ENCODE assay signal across 15 mouse cellular contexts in the genomic region with DNA sequence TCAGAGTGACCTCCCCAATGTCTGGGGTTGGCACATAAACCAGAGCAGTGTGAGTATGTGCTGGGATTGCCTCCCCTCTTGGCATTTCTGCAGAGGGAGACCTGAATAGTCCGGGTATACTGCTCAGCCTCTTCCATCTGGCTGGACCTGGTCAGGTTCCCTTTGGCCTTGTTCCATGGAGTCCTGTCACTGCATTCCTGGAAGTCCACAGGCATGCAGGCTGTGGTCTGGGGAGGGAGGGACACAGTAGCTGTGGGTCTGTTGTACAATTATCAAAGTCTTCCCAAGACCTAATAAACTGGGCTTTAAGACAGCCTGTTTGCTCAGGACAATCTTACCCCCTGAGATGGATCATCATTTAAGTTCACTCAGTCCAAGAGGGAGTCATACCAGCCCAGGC. TPM values are rescaled to one million over a fixed set of nuclear protein-coding genes. Genes with fewer than 3 reads are reported as not detected.
DNase-seq lines count a peak whose midpoint lies in the region; ATAC-seq and TF ChIP-seq lines count a peak whose summit lies in the region.
"Had no signal": no experiment of that assay in that cellular context is flagged by ENCODE, and none has a peak within 500 bp of the region (broad histone marks: within the 10 kb centered on the region; RNA-seq: fewer than 3 reads in every experiment).

No protein-coding gene starts in this region.

- no peak for ATAC-seq in kidney, embryonic 14.5 days (ENCODE audit: low FRiP score, low TSS enrichment)
- ATAC-seq in forebrain, postnatal 0 days = no peak
- ATAC-seq: intestine, postnatal 0 days had no signal

- H3K36me3 ChIP-seq in kidney, embryonic 14.5 days (ENCODE audit: control insufficient read depth, insufficient read depth, low read length) = no peaks in the 10 kb centered on the region
- no peaks in the 10 kb centered on the region for H3K36me3 ChIP-seq in forebrain, postnatal 0 days (ENCODE audit: insufficient read depth)
- H3K36me3 ChIP-seq: hindbrain, embryonic 12.5 days had no signal

- no peaks in the 10 kb centered on the region for H3K27me3 ChIP-seq in kidney, embryonic 14.5 days (ENCODE audit: control insufficient read depth, insufficient read depth, low read length)
- no peaks in the 10 kb centered on the region for H3K27me3 ChIP-seq in forebrain, postnatal 0 days (ENCODE audit: insufficient read depth, low read length)
- H3K27me3 ChIP-seq: hindbrain, embryonic 12.5 days had no signal

- 54% methylated on average over 1 of the region's 1 CpGs for WGBS in kidney, embryonic 14.5 days
- 79% methylated on average over 1 of the region's 1 CpGs for WGBS in forebrain, postnatal 0 days

- H3K27ac ChIP-seq in kidney, embryonic 14.5 days (ENCODE audit: low read depth, low read length) = no peak overlapping the region
- H3K27ac ChIP-seq in forebrain, postnatal 0 days (ENCODE audit: low read depth, low read length) = no peak overlapping the region
- H3K27ac ChIP-seq: hindbrain, embryonic 12.5 days had no signal

- no peak overlapping the region for H3K4me3 ChIP-seq in kidney, embryonic 14.5 days (ENCODE audit: low read length)
- no peak overlapping the region for H3K4me3 ChIP-seq in forebrain, postnatal 0 days (ENCODE audit: low read depth, low read length)
- H3K4me3 ChIP-seq: hindbrain, embryonic 12.5 days had no signal

- H3K4me2 ChIP-seq in kidney, embryonic 14.5 days (replicated peaks; ENCODE audit: low read depth, low read length) = no peak overlapping the region
- H3K4me2 ChIP-seq in forebrain, postnatal 0 days (ENCODE audit: low read depth) = no peak overlapping the region
- H3K4me2 ChIP-seq: hindbrain, embryonic 12.5 days; liver, embryonic 11.5 days had no signal

- H3K9ac ChIP-seq in kidney, embryonic 14.5 days (ENCODE audit: low read depth, low read length) = no peak overlapping the region
- no peak overlapping the region for H3K9ac ChIP-seq in forebrain, postnatal 0 days
- H3K9ac ChIP-seq: hindbrain, embryonic 12.5 days had no signal

- H3K4me1 ChIP-seq in kidney, embryonic 14.5 days (ENCODE audit: control insufficient read depth, insufficient read depth, low read length) = peaks cover 10% of the 10 kb centered on the region; the same call in 1 of the 2 replicates
- no peaks in the 10 kb centered on the region for H3K4me1 ChIP-seq in forebrain, postnatal 0 days (ENCODE audit: insufficient read depth)
- H3K4me1 ChIP-seq: hindbrain, embryonic 12.5 days had no signal

- H3K9me3 ChIP-seq in kidney, embryonic 14.5 days (ENCODE audit: control insufficient read depth, low read length) = no peaks in the 10 kb centered on the region
- no peaks in the 10 kb centered on the region for H3K9me3 ChIP-seq in forebrain, postnatal 0 days (ENCODE audit: low read length)
- H3K9me3 ChIP-seq: hindbrain, embryonic 12.5 days had no signal

- TF ChIP-seq CTCF in forebrain, postnatal 0 days (IDR thresholded peaks at IDR 0.05; ENCODE audit: low read depth) = no peak

- DNase-seq in cerebellum, postnatal 25 days = peak; percentile 46 to 63
- DNase-seq in cerebellum, adult 11-12 months = no peak
- DNase-seq in kidney, adult 11 months = peak; percentile 66
- DNase-seq in kidney, postnatal 14 days = peak; percentile 76
- peak; percentile 38 to 52 for DNase-seq in lung, postnatal 4 days
- DNase-seq in forebrain, postnatal 0 days = no peak
- no peak for DNase-seq in layer of hippocampus, adult 9-10 months (ENCODE audit: low spot score)
- DNase-seq: adrenal gland, adult 2 months; spleen, adult 18-20 months had no signal

RNA-seq across cellular contexts. Expression of a gene that starts 14.1 kb away (rescaled TPM):
- polyA plus RNA-seq in kidney, embryonic 14.5 days (2014; fragmentation: Nextera tagmentation; extraction: Ambion mirVana) = 0.43 and 1.2 TPM in 2 replicates
- 4.2 and 4.5 TPM in 2 replicates for total RNA-seq in forebrain, postnatal 0 days (2014; rRNA removed)
- 0.70 and 0.77 TPM in 2 replicates for polyA plus RNA-seq in forebrain, postnatal 0 days (2015; fragmentation: Nextera tagmentation; extraction: Ambion mirVana)
- total RNA-seq: megakaryocyte-erythroid progenitor cell, adult 5-6 weeks; MEL had no signal
- polyA plus RNA-seq: liver, embryonic 11.5 days had no signal

RNA-seq across cellular contexts. Expression of a gene that starts 26.2 kb away (rescaled TPM):
- polyA plus RNA-seq in kidney, embryonic 14.5 days (2014; fragmentation: Nextera tagmentation; extraction: Ambion mirVana) = not detected in 2 replicates
- 0.10 and 0.15 TPM in 2 replicates for total RNA-seq in forebrain, postnatal 0 days (2014; rRNA removed)
- 0.16 and 0.19 TPM in 2 replicates for polyA plus RNA-seq in forebrain, postnatal 0 days (2015; fragmentation: Nextera tagmentation; extraction: Ambion mirVana)
- total RNA-seq: adrenal gland, adult 2 months; megakaryocyte-erythroid progenitor cell, adult 5-6 weeks; MEL had no signal
- polyA plus RNA-seq: hindbrain, embryonic 12.5 days; liver, embryonic 11.5 days had no signal

RNA-seq across cellular contexts. Expression of a gene that starts 26.2 kb away (rescaled TPM):
- 0.21 TPM in 1 of 2 replicates, not detected in the other for polyA plus RNA-seq in kidney, embryonic 14.5 days (2014; fragmentation: Nextera tagmentation; extraction: Ambion mirVana)
- 1.7 and 1.8 TPM in 2 replicates for total RNA-seq in forebrain, postnatal 0 days (2014; rRNA removed)
- polyA plus RNA-seq in forebrain, postnatal 0 days (2015; fragmentation: Nextera tagmentation; extraction: Ambion mirVana) = 0.40 and 1.1 TPM in 2 replicates
- total RNA-seq: MEL had no signal

RNA-seq across cellular contexts. Expression of a gene that starts 38.5 kb away (rescaled TPM):
- polyA plus RNA-seq in kidney, embryonic 14.5 days (2014; fragmentation: Nextera tagmentation; extraction: Ambion mirVana) = 2.6 and 4.0 TPM in 2 replicates
- total RNA-seq in forebrain, postnatal 0 days (2014; rRNA removed) = 17.5 and 17.8 TPM in 2 replicates
- 5.6 and 7.2 TPM in 2 replicates for polyA plus RNA-seq in forebrain, postnatal 0 days (2015; fragmentation: Nextera tagmentation; extraction: Ambion mirVana)

RNA-seq across cellular contexts. Expression of a gene that starts 39.4 kb away (rescaled TPM):
- polyA plus RNA-seq in kidney, embryonic 14.5 days (2014; fragmentation: Nextera tagmentation; extraction: Ambion mirVana) = 5.1 and 6.0 TPM in 2 replicates
- 1.4 and 2.1 TPM in 2 replicates for total RNA-seq in forebrain, postnatal 0 days (2014; rRNA removed)
- polyA plus RNA-seq in forebrain, postnatal 0 days (2015; fragmentation: Nextera tagmentation; extraction: Ambion mirVana) = 0.15 and 0.30 TPM in 2 replicates

Comparison
In these comparisons a context has a peak if more than half of its experiments do, and no peak if none do; other contexts are left out.
1. DNase-seq: peak in cerebellum, postnatal 25 days (2 of 2), kidney, adult 11 months (single experiment), kidney, postnatal 14 days (single experiment) and lung, postnatal 4 days (2 of 2); none in cerebellum, adult 11-12 months (single experiment), forebrain, postnatal 0 days (single experiment) and layer of hippocampus, adult 9-10 months (single experiment).